Mouse (Mus musculus) forebrain, embryonic 14.5 days (tissue): Measurements from ENCODE around the gene Ola1. TPM values are rescaled to one million over a fixed set of nuclear protein-coding genes. Genes with fewer than 3 reads are reported as not detected.

Experiments
- ATAC-seq: fragments of 200-750 bp; cut with Nextera tagmentation; 2 replicates; pipeline ENCODE4 v1.8.0; 2017; ENCODE audit warnings: mild to moderate bottlenecking, moderate library complexity
- DNase-seq: peaks from one replicate; pipeline ENCODE4 v3.0.0-alpha.2; 2015; ENCODE audit warnings: low spot score
- H3K27ac ChIP-seq: fragments of 300-500 bp; sonication (generic); 2 replicates; pipeline ENCODE4 v1.5.1; 2014; ENCODE audit warnings: low read depth, mild to moderate bottlenecking, control low read depth, low read length, moderate library complexity
- H3K27me3 ChIP-seq: fragments of 300-500 bp; sonication (generic); replicated peaks from 2 replicates; pipeline ENCODE4 v1.6.1; 2014; ENCODE audit warnings: low read length, control low read depth, mixed read lengths; ENCODE audit not compliant: control insufficient read depth, insufficient read depth
- H3K36me3 ChIP-seq: fragments of 300-500 bp; sonication (generic); 2 replicates; pipeline ENCODE4 v1.6.1; 2014; ENCODE audit warnings: low read length, control low read depth; ENCODE audit not compliant: control insufficient read depth, insufficient read depth
- H3K4me1 ChIP-seq: fragments of 300-500 bp; sonication (generic); 2 replicates; pipeline ENCODE4 v1.6.1; 2014; ENCODE audit warnings: antibody characterized with exemption, low read length, control low read depth; ENCODE audit not compliant: control insufficient read depth, insufficient read depth
- H3K4me2 ChIP-seq: fragments of 300-500 bp; sonication (generic); 2 replicates; pipeline ENCODE4 v1.6.1; 2014; ENCODE audit warnings: mild to moderate bottlenecking, control low read depth, low read length
- H3K4me3 ChIP-seq: fragments of 300-500 bp; sonication (generic); 2 replicates; pipeline ENCODE4 v1.5.1; 2014; ENCODE audit warnings: low read depth, low read length, control low read depth
- H3K9ac ChIP-seq: fragments of 300-500 bp; sonication (generic); 2 replicates; pipeline ENCODE4 v1.6.1; 2014; ENCODE audit warnings: mild to moderate bottlenecking, low read length, control low read depth, moderate library complexity
- H3K9me3 ChIP-seq: fragments of 300-500 bp; sonication (generic); replicated peaks from 2 replicates; pipeline ENCODE4 v1.6.1; 2016; ENCODE audit warnings: low read length, control low read depth, mixed read lengths; ENCODE audit not compliant: control insufficient read depth
- WGBS: fragments of 180-500 bp; shearing (Covaris S2); extraction: QIAGEN DNeasy Blood & Tissue Kit; methylation state at CpG from one replicate; pipeline ENCODE4 v1.1.7; 2014; 5-methylcytosine and 5-hydroxymethylcytosine counted together
- polyA plus RNA-seq: library from polyadenylated mRNA; unstranded; fragments of >200 nt; fragmentation: Nextera tagmentation; extraction: Ambion mirVana; gene quantifications from 2 replicates; pipeline ENCODE4 v1.2.1, GENCODE M21; 2014

The Ola1 gene
- polyA plus RNA-seq = 80.9 and 92.9 TPM in 2 replicates

GRCm38 (mm10) chr2:73218913-73219312 lies at the start of gene Ola1:
Gene Ola1, minus strand, starts transcription at chr2:73218924.
- DNase-seq = no peak
- Histone ChIP-seq H3K4me1 (0 out of 2 replicates have a peak, but pooled peaks cover 2% of the 10 kb centered on the region), H3K4me3 (no peak within 1 kb of the TSS), H3K9me3 (no peaks in the 10 kb centered on the region), H3K9ac (no peak within 1 kb of the TSS), H3K27me3 (no peaks in the 10 kb centered on the region), H3K36me3 (no peaks in the 10 kb centered on the region), H3K4me2 (no peak within 1 kb of the TSS), H3K27ac (no peak within 1 kb of the TSS)
- ATAC-seq = no peak
- whole genome bisulfite sequencing = 91% methylated on average over 5 of the region's 5 CpGs

GRCm38 (mm10) chr2:73268281-73268680 lies 49.6 kb upstream of the Ola1 start:
- WGBS = 2% methylated on average over 12 of the region's 12 CpGs
- H3K4me2 ChIP-seq = peak overlapping the region; percentile 29
- peaks cover 14% of the 10 kb centered on the region for H3K4me1 ChIP-seq
- ATAC-seq (no peak), DNase-seq (peak; percentile 52)
- peaks cover 3% of the 10 kb centered on the region; the same call in 1 of the 2 replicates for H3K36me3 ChIP-seq
- no peak overlapping the region for H3K9ac ChIP-seq
- peaks cover 63% of the 10 kb centered on the region for H3K27me3 ChIP-seq
- H3K27ac ChIP-seq = peak overlapping the region; percentile 63; the same call in 1 of the 2 replicates
- H3K4me3 ChIP-seq = peak overlapping the region; percentile 13; the same call in 1 of the 2 replicates
- H3K9me3 ChIP-seq = no peaks in the 10 kb centered on the region

DNA sequence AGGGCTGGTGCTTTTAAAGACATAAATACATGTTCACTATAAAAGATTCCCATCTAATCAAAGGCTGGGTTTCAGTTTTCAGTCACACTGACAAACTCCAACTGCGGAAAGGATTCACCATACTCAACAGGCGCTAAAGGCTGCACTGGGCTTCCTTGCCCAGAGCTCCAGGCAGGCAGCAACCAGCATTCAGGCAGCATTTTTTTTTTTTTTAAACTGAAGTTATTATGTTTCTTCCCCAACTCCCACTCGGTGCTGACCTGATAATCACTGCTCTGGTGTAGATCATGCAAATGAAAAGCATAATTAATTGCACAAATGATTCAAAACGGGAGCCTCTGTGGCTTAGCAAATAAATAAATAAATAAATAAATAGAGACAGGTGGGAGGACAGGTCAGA lies 49.1 kb upstream of the Ola1 start:
- H3K27me3 ChIP-seq = peaks cover 68% of the 10 kb centered on the region
- no peaks in the 10 kb centered on the region for H3K9me3 ChIP-seq
- DNase-seq (peak; percentile 17), ATAC-seq (no peak)
- H3K9ac ChIP-seq = no peak overlapping the region
- H3K27ac ChIP-seq = no peak overlapping the region
- no peaks in the 10 kb centered on the region for H3K36me3 ChIP-seq
- peak overlapping the region; percentile 29 for H3K4me2 ChIP-seq
- 3% methylated on average over 4 of the region's 4 CpGs for WGBS
- H3K4me1 ChIP-seq = peaks cover 14% of the 10 kb centered on the region
- H3K4me3 ChIP-seq = peak overlapping the region; percentile 13; the same call in 1 of the 2 replicates

- no peaks in the 10 kb centered on the region for H3K36me3 ChIP-seq
- WGBS = 12% methylated on average over 3 of the region's 3 CpGs
Measured at GRCm38 (mm10) chr2:73267231-73267630, 48.5 kb upstream of the Ola1 start.

GRCm38 (mm10) chr2:73266623-73267022 lies 47.9 kb upstream of the Ola1 start:
- WGBS = 49% methylated on average over 1 of the region's 1 CpGs
- H3K4me1 ChIP-seq = peaks cover 14% of the 10 kb centered on the region
- ATAC-seq (no peak), DNase-seq (no peak)
- no peak overlapping the region for H3K4me3 ChIP-seq
- H3K9ac ChIP-seq = no peak overlapping the region
- H3K27me3 ChIP-seq = peaks cover 71% of the 10 kb centered on the region
- no peak overlapping the region for H3K4me2 ChIP-seq
- no peaks in the 10 kb centered on the region for H3K9me3 ChIP-seq
- H3K36me3 ChIP-seq = no peaks in the 10 kb centered on the region
- no peak overlapping the region for H3K27ac ChIP-seq

More at GRCm38 (mm10) chr2:73267231-73267630, 48.5 kb upstream of the Ola1 start:
- DNase-seq = peak; percentile 10
- Histone ChIP-seq H3K9me3 (no peaks in the 10 kb centered on the region), H3K4me3 (no peak overlapping the region), H3K27me3 (peaks cover 74% of the 10 kb centered on the region), H3K9ac (no peak overlapping the region), H3K27ac (no peak overlapping the region), H3K4me1 (peaks cover 14% of the 10 kb centered on the region), H3K4me2 (no peak overlapping the region)
- ATAC-seq = no peak

DNA sequence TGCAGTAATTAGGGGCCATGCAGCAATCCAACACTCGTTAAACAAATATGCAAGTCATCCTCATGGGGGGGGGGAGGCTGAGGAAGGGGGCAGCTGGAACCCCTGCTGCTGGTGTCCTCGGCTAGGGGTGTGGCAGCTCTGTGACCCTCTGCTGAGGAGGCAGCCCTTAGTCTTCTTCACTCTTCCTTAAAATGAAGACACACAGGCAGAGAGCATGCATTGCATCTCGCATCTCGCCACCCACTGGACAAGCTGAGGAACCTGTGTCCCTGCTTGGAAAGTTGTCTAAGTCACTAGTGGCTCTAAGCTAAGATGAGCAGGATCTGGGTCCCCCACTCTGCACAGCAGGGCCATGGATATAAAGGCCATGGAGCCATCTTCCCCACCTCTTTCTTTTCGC lies 47.3 kb upstream of the Ola1 start:
- H3K27ac ChIP-seq = no peak overlapping the region
- no peaks in the 10 kb centered on the region for H3K36me3 ChIP-seq
- ATAC-seq (no peak), DNase-seq (peak; percentile 20)
- H3K9ac ChIP-seq = no peak overlapping the region
- H3K27me3 ChIP-seq = peaks cover 65% of the 10 kb centered on the region
- H3K4me1 ChIP-seq = peaks cover 14% of the 10 kb centered on the region
- no peaks in the 10 kb centered on the region for H3K9me3 ChIP-seq
- H3K4me2 ChIP-seq = no peak overlapping the region
- WGBS = 3% methylated on average over 5 of the region's 5 CpGs
- no peak overlapping the region for H3K4me3 ChIP-seq

DNA sequence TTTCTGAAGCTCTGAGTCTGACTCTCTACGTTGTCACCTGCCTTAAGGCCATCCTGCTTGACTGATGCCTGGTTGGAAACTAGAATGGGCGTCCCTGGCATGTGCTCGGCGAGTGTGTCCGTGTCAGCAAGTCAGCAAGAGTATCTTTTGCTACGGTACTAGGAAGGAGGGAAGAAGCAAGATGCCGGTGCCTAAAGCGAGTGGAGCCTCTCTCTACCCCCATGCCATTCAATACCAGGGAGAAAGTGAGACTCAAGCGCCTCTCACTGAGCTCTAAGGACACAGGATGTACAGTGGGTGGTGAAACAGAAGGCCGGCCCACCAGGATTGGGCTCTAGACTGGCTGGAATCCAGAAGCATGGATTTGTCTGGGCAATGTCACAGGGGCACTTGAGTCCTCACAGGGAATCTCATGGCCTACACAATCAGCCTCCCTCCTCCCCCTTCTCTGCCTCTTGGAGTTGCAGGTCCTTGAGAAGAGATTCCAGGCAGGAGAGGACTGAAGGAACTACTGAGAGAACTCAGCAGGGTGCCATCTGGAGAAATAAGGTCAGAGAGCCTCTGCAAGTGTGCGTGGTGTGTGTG lies 46.0 kb upstream of the Ola1 start:
- H3K27me3 ChIP-seq = peaks cover 53% of the 10 kb centered on the region
- WGBS = 4% methylated on average over 11 of the region's 11 CpGs
- H3K36me3 ChIP-seq = no peaks in the 10 kb centered on the region
- ATAC-seq = no peak
- 0 out of 2 replicates have a peak, but pooled peaks cover 6% of the 10 kb centered on the region for H3K4me1 ChIP-seq
- H3K9me3 ChIP-seq = no peaks in the 10 kb centered on the region; the same call in 1 of the 2 replicates
- DNase-seq = peak; percentile 12
- H3K4me2 ChIP-seq = peak overlapping the region; percentile 59
- no peak overlapping the region for H3K9ac ChIP-seq
- peak overlapping the region; percentile 28 for H3K4me3 ChIP-seq
- H3K27ac ChIP-seq = no peak overlapping the region

GRCm38 (mm10) chr2:73263794-73264610 lies 45.3 kb upstream of the Ola1 start:
- ATAC-seq (0 out of 2 replicates have a peak, but pooled peaks have one; percentile 27), DNase-seq (peak; percentile 53)
- Histone ChIP-seq H3K36me3 (no peaks in the 10 kb centered on the region), H3K4me3 (peak overlapping the region; percentile 28), H3K27ac (no peak overlapping the region), H3K4me2 (peak overlapping the region; percentile 59), H3K4me1 (0 out of 2 replicates have a peak, but pooled peaks cover 6% of the 10 kb centered on the region), H3K9me3 (no peaks in the 10 kb centered on the region; the same call in 1 of the 2 replicates), H3K27me3 (peaks cover 51% of the 10 kb centered on the region), H3K9ac (peak overlapping the region; percentile 49; the same call in 1 of the 2 replicates)
- 1% methylated on average over 38 of the region's 38 CpGs for WGBS
